Mouse (Mus musculus) liver, adult 2 months (tissue): ENCODE data around the gene Fam243. TPM values are rescaled to one million over a fixed set of nuclear protein-coding genes. Genes with fewer than 3 reads are reported as not detected.

ENCODE experiments used
- DNase-seq: peaks from one replicate; pipeline ENCODE4 v3.0.0-alpha.2; 2011; ENCODE audit warnings: low read depth, low spot score; ENCODE audit errors: extremely low read depth
- H3K27ac ChIP-seq: fragments of 200-500 bp; replicated peaks from 2 replicates; pipeline ENCODE4 v1.5.1; 2012; ENCODE audit warnings: low read depth, mild to moderate bottlenecking, control low read depth, inconsistent platforms, low read length; ENCODE audit not compliant: insufficient read depth
- H3K27me3 ChIP-seq: fragments of 200-500 bp; 2 replicates; pipeline ENCODE4 v1.6.1; 2012; ENCODE audit warnings: mild to moderate bottlenecking, moderate library complexity, low read length, inconsistent platforms; ENCODE audit not compliant: control insufficient read depth, insufficient read depth
- H3K36me3 ChIP-seq: fragments of 200-500 bp; 2 replicates; pipeline ENCODE4 v1.6.1; 2012; ENCODE audit warnings: low read length, inconsistent platforms; ENCODE audit not compliant: control insufficient read depth, insufficient read depth
- H3K4me1 ChIP-seq: fragments of 200-500 bp; 2 replicates; pipeline ENCODE4 v1.6.1; 2011; ENCODE audit warnings: low read length; ENCODE audit not compliant: control insufficient read depth, insufficient read depth
- H3K4me3 ChIP-seq: fragments of 200-500 bp; 2 replicates; pipeline ENCODE4 v1.5.1; 2011; ENCODE audit warnings: low read depth, mild to moderate bottlenecking, control low read depth, low read length, moderate library complexity; ENCODE audit not compliant: insufficient read depth
- H3K79me2 ChIP-seq: fragments of 200-500 bp; 2 replicates; pipeline ENCODE4 v1.6.1; 2012; ENCODE audit warnings: inconsistent platforms, mild to moderate bottlenecking, low read length, moderate library complexity; ENCODE audit not compliant: control insufficient read depth, insufficient read depth
- H3K9ac ChIP-seq: fragments of 200-500 bp; 2 replicates; pipeline ENCODE4 v1.6.1; 2012; ENCODE audit warnings: low read depth, mild to moderate bottlenecking, control low read depth, inconsistent platforms, low read length
- CTCF ChIP-seq: fragments of 200-500 bp; IDR thresholded peaks from 2 replicates; pipeline ENCODE4 v1.5.1; 2011; ENCODE audit warnings: low read depth, low read length, control low read depth
- POLR2A ChIP-seq: fragments of 200-500 bp; IDR thresholded peaks from 2 replicates; pipeline ENCODE4 v1.6.1; 2011; ENCODE audit warnings: low read length, control low read depth; ENCODE audit not compliant: insufficient read depth; ENCODE audit errors: extremely low read depth
- WGBS: fragments of 180-500 bp; shearing (Covaris S2); methylation state at CpG from one replicate; pipeline ENCODE4 v1.1.7; 2018; 5-methylcytosine and 5-hydroxymethylcytosine counted together
- polyA plus RNA-seq: library from polyadenylated mRNA; depleted of rRNA; stranded (reverse); fragments of >200 nt; gene quantifications from 2 replicates; pipeline ENCODE4 v1.2.3, GENCODE M21; 2012
- total RNA-seq: library from RNA; depleted of rRNA; stranded (reverse); fragments of >200 nt; gene quantifications from 2 replicates; pipeline ENCODE4 v1.2.3, GENCODE M21; 2014

Gene Fam243
- total and polyA plus RNA-seq, 2 experiments = not detected

GRCm38 (mm10) chr16:92295328-92295727, 25.9 kb downstream of the Fam243 start:
- Histone ChIP-seq H3K36me3 (no peaks in the 10 kb centered on the region), H3K4me3 (no peak overlapping the region), H3K27me3 (peaks cover 4% of the 10 kb centered on the region; the same call in 1 of the 2 replicates), H3K9ac (no peak overlapping the region), H3K4me1 (no peaks in the 10 kb centered on the region), H3K79me2 (no peaks in the 10 kb centered on the region), H3K27ac (no peak overlapping the region)
- no peak for DNase-seq
- TF ChIP-seq CTCF = no peak
- WGBS = 72% methylated on average over 2 of the region's 2 CpGs

GRCm38 (mm10) chr16:92294267-92294970, 26.8 kb downstream of the Fam243 start:
- no peak for DNase-seq
- no peaks in the 10 kb centered on the region for H3K36me3 ChIP-seq
- H3K79me2 ChIP-seq = no peaks in the 10 kb centered on the region
- no peak overlapping the region for H3K9ac ChIP-seq
- no peak overlapping the region for H3K27ac ChIP-seq
- no peak for TF ChIP-seq POLR2A
- TF ChIP-seq CTCF = no peak
- 43% methylated on average over 12 of the region's 12 CpGs for WGBS
- no peaks in the 10 kb centered on the region for H3K4me1 ChIP-seq
- H3K27me3 ChIP-seq = peaks cover 4% of the 10 kb centered on the region; the same call in 1 of the 2 replicates
- H3K4me3 ChIP-seq = no peak overlapping the region

DNA sequence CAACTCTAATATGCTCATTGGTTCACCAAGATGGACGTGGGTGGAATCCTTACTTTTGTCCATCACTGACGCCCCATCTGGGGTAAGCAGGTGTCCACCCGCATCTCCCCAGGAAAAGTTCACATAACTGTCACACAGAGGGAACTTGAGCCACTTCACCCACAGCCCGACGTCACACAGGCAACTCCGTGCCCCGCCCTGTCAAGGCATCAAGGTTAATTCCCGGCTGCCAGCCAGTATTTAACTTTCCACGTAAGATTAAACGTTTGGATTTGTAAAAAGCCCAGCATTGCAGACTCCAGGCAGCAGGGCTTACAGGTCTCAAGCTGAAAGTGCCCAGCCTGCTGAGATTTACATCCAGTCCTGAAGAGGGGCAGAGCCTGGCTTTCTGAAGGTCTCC, 29.1 kb downstream of the Fam243 start, which contains the start of gene Kcne2:
Gene Kcne2 (plus strand): TSS at position 289 of the 400 bp plus-strand sequence.
- H3K9ac ChIP-seq = no peak within 1 kb of the TSS
- 41% methylated on average over 10 of the region's 10 CpGs for WGBS
- no peak within 1 kb of the TSS for H3K4me3 ChIP-seq
- no peak within 1 kb of the TSS for H3K27ac ChIP-seq
- H3K79me2 ChIP-seq = no peaks in the 10 kb centered on the region
- no peak for DNase-seq
- no peaks in the 10 kb centered on the region for H3K4me1 ChIP-seq
- TF ChIP-seq POLR2A (no peak), CTCF (no peak)
- peaks cover 4% of the 10 kb centered on the region; the same call in 1 of the 2 replicates for H3K27me3 ChIP-seq
- H3K36me3 ChIP-seq = no peaks in the 10 kb centered on the region

- no peaks in the 10 kb centered on the region for H3K36me3 ChIP-seq
- no peak for TF ChIP-seq CTCF
- TF ChIP-seq POLR2A = no peak
- no peak overlapping the region for H3K4me3 ChIP-seq
- H3K9ac ChIP-seq = no peak overlapping the region
- no peak overlapping the region for H3K27ac ChIP-seq
- H3K4me1 ChIP-seq = no peaks in the 10 kb centered on the region
- H3K27me3 ChIP-seq = peaks cover 4% of the 10 kb centered on the region; the same call in 1 of the 2 replicates
- DNase-seq = no peak
- H3K79me2 ChIP-seq = no peaks in the 10 kb centered on the region
These were observed 31.2 kb downstream of the Fam243 start for GRCm38 (mm10) chr16:92290045-92290444.

GRCm38 (mm10) chr16:92288778-92289177, 32.5 kb downstream of the Fam243 start:
- Histone ChIP-seq H3K4me3 (no peak overlapping the region), H3K79me2 (no peaks in the 10 kb centered on the region), H3K27me3 (peaks cover 4% of the 10 kb centered on the region; the same call in 1 of the 2 replicates), H3K4me1 (no peaks in the 10 kb centered on the region), H3K9ac (no peak overlapping the region), H3K36me3 (no peaks in the 10 kb centered on the region), H3K27ac (no peak overlapping the region)
- DNase-seq = no peak
- WGBS = 83% methylated on average over 9 of the region's 9 CpGs
- no peak for TF ChIP-seq POLR2A
- TF ChIP-seq CTCF = peak; percentile 23; the same call in 1 of the 2 replicates

DNA sequence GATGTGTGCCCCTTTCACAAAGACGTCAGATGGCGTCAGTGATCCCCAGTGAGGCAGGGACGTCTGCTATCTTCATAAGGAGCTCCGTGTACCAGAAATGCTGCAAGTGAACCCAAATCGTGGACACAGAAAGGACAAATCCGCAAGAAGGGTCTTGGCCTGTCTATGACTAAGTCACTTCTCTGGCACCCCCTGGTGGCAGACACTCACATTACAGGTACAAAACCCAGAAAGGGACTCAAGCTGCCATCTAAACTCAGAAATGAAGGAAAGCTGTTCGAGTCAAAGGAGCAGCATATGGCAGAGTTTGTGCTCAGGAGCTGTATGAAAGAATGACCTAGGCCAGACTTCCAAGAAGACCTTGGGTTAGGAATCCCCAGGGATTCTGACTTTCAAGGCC, 34.6 kb downstream of the Fam243 start:
- H3K27ac ChIP-seq = no peak overlapping the region
- peaks cover 2% of the 10 kb centered on the region; the same call in 1 of the 2 replicates for H3K27me3 ChIP-seq
- TF ChIP-seq CTCF = peak; percentile 70
- TF ChIP-seq POLR2A = no peak
- H3K9ac ChIP-seq = no peak overlapping the region
- no peaks in the 10 kb centered on the region for H3K36me3 ChIP-seq
- no peak overlapping the region for H3K4me3 ChIP-seq
- peak; percentile 46 for DNase-seq
- WGBS = 9% methylated on average over 7 of the region's 7 CpGs
- no peaks in the 10 kb centered on the region for H3K79me2 ChIP-seq
- H3K4me1 ChIP-seq = no peaks in the 10 kb centered on the region
